Mouse (Mus musculus) heart, postnatal 0 days (tissue): Measurements from ENCODE around the gene Msl1.

ENCODE experiments used
- CTCF ChIP-seq: IDR thresholded peaks from 2 replicates; pipeline ENCODE4 v1.5.1; 2016; ENCODE audit warnings: antibody characterized with exemption, control low read depth, low read depth
- EP300 ChIP-seq: IDR thresholded peaks from 2 replicates; pipeline ENCODE4 v1.6.1; 2016; ENCODE audit warnings: antibody characterized with exemption, low read depth

DNA sequence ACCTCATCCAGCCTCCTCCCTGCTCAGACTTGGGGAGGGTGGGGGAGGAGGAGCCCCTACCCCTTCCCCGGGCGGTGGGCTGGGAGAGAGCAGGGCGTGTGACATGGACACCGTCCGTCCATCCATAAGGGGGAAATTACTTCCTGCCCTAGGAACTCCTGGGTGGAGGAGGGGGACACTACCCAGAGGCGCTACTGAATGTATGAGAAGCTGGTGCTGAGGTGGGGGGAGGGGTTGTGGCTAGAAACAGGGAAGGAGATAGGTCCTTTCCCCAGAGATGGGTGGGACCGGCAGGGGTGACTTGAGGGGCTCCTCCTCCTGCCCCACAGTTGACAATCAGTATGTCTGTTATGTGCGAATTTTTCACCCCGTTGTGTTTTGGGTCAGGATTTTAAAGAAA, 28.0 kb upstream of the Msl1 start:
- no peak for TF ChIP-seq CTCF
- no peak for TF ChIP-seq EP300
